Mouse (Mus musculus): ENCODE data around the gene Trim65.
A peak's percentile ranks its signal among the peaks of the same experiment; 100 is the strongest.
"Not testable (repeated sequence)": the region's sequence is repeated elsewhere in the genome, so short reads cannot be mapped to it uniquely, and the experiment has no call there.

Gene Trim65

DNA sequence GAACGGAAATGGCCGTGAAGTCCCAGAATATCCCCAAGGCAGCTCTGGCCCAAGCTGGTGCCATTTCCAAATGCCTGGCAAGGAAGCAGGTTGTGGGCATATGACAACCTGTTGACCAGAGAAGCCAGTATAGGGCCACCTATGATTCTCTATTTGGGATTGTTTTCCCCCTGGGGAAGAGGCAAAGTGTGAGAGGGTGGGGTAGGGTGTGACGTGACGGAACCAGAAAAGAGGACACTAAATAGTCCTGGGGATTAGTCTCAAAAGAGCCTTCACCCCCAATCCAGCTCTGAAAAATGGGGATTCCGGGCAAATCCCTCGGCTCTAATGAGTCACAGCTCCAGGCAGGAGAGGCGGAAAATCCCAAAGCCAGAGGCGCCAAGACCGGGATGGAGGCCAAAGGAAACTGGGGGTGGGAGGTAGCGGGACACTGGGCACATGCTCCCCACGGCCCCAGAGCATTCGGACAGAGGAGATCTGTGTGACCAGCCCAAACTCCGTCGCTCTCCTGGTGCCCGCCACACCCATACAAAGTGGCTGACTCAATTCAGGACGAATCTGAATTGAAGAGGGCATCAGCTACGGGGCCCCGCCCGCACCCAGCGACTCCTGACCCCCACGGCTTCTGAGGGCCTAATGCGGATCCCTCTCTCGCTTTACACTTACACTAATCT lies 22.3 kb downstream of the Trim65 start:
- peak; percentile 36 for DNase-seq (ENCODE audit: low spot score)

DNA sequence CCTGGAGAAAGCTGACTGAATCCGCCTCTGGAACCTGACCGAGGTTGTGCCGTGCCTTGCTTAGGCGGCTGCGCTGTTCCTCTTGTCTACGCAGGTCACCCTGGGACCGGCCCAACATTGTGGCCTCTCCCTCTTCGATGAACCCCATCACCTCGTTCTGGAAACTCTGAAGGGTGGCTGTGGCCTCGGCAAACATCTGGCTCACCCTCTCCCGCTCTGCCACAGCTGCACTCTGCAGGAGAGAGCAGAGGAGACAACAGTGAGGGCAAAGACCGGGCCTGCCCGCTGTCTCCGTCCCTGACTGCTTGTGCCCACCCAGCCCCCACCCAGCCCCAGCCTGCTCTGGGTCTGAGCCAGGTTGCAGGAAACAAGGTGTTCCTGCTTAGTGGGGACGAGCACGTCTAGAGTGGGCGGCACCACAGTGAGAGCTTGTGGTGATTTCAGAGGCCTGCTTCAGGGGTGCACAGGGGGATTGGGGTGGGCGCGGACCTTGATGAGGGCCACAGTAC lies 23.1 kb downstream of the Trim65 start:
- DNase-seq (ENCODE audit: low spot score) = no peak

DNA sequence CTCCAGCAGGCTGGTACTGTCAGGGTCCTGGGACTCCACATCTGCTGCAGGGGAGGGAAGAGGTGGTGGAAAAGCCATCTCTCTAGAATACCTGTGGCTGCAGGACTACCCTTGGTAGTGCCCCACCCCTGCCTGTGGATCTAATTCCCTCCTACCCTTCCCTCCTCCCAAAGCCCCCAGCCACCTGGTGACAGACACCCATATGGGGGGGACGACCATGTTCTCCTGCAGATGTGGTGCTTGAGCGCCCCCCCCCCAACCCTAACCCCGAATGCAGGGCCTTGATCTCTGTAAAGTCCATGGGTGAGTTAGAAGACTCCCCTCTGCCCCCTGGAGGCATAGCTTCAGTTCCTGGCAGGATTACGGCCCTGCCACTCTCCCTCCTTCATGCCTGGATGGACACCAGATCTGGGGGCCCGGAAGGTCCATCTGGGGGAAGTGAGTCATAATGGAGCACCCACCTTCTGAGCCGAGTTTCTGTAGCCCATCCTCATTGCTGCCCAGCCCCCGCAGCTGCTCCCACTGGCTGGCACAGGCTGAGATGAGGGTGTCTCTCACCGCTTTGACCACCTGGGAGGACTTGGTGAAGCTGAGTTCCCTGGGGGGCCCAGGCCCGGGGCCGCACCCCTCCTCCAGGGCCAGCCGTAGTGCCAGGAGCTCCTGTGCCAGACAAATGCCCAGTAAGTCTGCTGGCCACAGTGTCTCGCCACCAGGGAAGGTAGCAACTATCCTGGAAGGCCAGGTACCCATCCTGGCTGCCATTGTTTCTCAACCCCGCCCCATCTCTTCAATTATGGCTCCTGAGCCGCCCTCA lies 23.8 kb downstream of the Trim65 start:
- no peak for DNase-seq (ENCODE audit: low spot score)

DNA sequence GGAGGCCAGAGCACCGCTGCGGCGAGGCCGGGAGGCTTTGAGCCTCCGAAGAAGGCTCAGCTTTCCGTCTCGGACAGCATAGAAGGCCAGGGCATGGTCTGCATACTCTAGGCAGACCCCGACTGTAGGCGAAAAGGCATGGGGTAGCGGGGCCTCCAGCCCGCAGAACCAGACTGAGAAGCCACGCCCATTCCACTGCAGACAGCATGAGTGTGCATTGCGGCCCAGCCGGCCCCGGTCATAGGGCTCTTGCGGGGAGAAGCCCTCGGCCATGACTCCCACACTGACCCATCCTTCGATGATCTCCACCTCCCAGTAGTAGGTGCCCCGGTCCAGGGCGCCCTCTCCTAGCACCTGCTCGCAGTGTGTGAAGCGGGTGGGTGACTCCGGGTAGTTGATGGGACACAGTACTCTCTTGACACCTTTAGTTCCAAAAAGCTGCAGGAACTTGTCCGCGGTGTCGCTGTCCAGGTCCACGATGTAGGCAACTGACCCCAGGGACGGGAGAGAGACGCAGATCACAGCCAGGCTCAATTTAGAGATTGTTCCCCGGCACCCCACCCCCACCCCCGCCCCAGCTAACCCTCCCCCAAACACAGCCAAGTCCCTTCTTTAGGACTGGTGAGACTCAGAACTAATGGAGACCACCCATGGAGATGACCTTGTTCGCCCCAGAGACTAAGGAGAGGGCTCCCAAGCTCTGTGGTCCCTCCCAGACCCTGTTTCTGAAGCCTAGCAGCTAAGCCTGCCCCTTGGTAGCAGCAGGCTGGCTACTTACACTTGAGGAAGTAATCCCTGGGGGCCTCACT lies 24.6 kb downstream of the Trim65 start:
- no peak for DNase-seq (ENCODE audit: low spot score)

DNA sequence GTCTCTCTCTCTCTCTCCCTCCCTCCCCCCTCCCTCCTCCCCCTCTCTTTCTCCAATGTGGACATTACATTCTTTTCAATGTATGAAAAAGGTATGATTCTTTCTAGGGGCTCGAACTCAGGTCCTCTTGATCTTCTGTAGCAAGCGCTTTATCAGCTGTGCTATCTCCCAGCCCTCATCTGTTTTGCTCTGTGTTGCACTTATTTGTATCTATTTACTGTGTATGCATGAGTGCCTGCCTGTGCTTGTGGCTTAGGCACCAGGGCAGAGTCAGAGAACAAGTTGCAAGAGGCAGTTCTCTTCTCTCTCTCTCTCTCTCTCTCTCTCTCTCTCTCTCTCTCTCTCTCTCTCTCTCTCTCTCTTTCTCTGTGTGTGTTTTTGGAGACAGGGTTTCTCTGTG lies 25.9 kb downstream of the Trim65 start:
- DNase-seq (ENCODE audit: low spot score) = no peak

DNA sequence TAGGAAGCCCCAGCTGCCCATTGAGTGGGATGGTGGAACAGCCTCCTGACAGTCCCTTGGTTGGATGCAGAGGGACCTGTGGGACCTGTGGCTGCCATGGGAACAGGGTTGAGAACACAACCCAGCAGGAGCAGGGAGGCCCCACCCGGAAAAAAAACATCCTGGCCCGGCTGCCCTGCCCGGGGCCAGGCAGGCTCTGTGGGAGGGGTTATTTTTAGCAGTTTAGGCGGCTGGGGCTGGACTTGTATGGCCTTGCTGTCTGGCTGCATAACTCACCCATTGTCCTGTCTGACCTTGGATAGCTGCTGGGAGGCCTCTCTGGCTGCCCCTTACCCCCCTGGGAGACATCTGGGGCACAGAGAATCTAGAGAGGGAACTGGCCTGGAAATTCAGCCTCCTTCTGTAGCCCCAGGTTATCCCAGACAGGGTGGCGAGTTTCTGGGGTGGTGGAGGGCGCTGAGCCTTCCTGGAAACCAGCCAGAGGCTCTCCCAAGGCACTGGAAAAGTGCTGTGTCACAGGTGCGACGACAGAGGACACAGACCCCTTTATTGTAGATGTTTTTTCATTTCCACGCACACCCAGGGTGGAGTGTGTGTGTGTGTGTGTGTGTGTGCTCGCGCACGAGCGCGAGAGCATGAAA lies 26.8 kb downstream of the Trim65 start:
- DNase-seq (ENCODE audit: low spot score) = peak; percentile 86

DNA sequence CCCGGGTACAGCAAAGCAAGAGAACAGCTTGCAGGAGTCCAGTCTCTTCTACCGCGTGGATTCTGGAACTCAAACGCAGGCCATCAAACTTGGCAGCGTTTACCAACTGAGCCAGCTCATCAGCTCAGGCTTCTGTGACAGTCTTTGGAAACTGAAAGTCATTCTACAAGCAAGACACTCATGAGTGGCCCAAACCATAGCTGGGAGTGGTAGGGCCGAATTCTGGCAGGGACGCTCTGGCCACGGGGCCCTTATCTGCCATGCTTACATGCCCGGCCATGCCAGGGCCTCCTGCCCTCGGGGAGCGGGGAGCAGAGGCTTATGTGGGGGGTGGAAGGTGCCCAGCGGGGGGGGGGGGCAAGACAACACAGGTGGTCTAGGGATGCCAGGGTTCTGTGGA lies 27.4 kb downstream of the Trim65 start:
- DNase-seq (ENCODE audit: low spot score) = no peak

DNA sequence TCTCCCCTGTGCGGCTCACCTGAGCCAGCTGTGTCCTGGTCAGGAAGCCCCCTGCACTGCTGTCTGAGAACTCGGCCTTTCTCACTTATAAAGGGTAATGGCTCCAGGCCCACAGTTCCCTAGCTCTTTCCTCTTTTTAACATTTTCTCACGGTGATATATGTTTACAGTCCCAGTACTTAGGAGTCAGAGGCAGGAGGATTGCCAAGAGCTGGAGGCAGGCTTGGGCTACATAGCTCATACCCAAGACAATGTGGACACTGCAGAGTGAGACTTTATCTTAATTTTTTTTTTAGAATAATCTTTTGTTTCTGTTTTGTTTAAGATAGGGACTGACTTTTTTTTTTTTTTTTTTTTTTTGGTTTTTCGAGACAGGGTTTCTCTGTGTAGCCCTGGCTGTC lies 28.5 kb downstream of the Trim65 start:
- DNase-seq (ENCODE audit: low spot score) = no peak

DNA sequence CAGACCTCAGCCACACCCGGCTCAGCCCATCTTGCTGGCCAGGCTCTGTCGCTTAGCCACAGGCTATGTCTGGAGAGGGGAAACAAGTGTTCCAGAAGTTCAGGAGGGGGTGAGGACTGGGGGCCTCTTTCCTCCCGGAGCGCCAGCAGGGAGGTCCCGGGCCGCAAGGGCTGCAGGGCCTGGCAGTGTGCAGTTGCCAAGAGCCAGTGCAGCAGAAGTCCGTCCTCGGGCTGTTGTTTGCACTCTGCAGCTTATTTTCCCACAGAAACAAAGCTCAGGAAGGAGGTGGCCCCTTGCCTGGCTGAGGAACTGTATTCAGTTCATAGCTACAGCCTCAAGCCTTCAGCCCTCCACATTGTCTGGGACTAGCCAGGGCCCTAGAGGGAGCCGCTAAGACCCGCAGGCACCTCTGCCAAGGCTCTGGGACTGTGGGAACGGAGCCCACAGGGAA lies 29.0 kb downstream of the Trim65 start:
- DNase-seq (ENCODE audit: low spot score) = no peak

DNA sequence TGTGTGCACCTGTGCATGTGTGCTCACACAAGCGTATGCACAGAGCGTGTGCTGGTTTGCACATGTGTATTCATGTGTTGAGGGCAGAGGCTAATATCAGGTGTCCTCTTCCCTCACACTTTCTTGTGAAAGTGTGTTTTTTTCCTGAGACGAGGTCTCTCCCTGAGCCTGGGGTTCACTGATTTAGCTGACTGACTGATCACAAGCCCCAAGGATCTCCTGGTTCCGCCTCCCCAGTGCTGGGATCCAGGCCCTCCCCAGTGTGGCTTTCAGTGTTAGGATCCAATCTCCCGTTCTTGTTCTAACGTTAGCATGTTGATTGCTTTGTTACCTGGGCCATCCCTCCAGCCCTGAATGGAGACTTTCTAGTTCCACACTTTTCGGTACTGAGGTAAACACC lies 30.1 kb downstream of the Trim65 start:
- DNase-seq (ENCODE audit: low spot score) = no peak

DNA sequence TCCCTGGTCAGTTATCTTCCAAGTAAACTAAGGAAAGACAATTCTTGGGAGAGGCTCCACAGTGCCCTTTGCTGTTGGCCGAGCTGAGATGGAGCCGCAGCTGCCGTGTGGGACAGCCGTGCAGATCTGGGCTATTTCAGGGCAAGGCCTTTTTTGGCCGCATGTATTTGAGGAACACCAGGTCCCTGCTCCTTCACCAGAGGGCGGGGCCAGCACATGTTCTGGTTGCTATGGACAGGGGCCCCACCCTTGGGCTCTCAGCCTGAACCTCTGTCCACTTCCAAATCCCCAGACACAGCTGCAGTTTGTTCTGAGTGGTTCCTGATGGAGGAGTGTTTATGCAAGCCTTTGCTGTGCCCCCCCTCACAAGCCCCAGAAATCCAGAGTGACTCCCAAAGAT lies 30.5 kb downstream of the Trim65 start:
- DNase-seq (ENCODE audit: low spot score) = no peak

DNA sequence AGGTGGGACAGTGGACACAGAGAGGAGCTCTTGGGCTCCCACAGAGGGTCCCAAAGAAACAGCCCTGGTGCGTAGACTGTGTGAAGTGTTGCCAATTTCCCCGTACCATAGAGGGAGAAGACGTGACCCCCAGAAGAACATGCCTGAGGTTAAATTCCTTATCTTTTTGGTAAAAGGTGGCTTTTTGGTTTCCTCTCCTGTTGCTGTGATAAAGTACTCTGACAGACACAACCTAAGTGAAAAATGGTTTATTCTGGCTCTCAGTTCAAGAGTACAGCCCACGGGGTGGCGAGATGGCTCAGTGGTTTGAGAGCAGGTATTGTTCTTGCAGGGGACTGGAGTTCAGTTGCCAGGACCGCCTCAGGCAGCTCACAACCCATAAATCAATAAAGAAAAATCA lies 31.5 kb downstream of the Trim65 start:
- no peak for DNase-seq (ENCODE audit: low spot score)

DNA sequence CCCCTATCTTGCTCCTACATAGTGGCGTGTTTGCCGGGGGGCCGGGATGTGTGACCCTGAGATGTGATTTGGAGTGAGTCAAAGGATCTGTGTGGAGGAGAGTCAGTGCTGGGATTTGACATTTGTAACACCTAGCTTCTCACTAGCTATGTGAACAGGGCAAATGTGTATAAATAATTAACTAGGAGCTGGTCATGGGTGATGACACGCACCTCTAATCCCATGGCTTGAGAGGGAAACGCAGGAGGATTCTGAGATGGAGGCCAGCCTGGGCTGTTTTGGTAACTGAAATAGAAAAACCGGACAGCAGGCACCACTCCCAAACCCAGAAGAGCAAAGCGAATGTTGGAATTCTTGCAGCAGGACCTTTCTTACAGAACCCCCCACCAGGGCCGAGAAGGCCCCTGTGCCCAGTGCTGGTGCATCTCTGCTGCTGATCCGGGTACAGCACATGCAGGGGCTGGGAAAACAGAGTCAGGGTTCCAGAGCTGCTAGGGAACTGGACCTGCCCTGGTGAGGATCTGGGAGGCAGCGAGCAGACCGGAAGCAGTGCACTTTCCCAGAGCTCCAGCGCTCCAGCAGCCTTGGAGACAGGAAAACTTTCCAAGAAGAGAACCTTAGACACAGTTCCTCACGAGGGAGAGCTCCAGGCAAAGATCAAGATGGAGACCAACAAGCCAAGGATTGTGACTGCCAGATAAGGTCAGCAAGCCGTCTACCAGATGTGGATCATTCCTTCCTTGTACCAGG lies 32.0 kb downstream of the Trim65 start:
- DNase-seq (ENCODE audit: low spot score) = no peak

DNA sequence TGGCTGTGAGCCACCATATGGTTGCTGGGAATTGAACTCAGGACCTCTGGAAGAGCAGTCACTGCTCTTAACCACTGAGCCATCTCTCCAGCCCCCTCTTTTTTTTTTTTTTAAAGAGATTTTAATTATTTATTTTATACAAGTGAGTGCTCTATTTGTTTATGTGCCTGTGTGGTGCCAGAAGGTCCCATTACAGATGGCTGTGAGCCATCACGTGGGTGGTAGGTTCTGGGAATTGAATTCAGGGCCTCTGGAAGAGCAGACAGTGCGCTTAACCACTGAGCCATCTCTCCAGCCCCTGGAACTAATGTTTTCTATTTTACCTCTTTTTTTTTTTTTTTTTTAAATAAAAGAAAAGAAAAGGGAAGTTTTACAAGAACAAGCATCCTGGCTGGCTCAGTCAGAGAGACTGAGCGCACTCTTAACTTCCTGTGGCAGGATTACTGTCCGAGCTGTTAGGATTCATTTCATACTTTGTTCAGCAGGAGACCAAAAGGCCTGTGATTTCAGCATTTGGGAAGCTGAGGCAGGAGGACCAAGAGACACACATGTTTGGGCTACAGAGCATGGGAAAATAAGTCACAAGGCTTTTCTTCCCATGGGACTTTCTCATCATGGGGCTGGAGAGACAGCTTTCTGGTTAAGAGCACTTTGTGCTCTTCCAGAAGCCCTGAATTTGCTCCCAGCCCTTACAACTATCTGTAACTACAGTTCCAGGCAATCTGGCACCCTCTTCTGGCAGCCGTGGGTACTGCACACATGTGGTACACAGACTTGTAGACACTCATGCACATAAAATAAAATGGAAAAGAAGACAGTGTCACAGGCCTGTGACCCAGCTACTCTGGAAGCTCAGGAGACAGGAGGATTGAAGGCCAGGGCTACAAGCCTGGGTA lies 34.5 kb downstream of the Trim65 start:
- no peak for DNase-seq (ENCODE audit: low spot score)

DNA sequence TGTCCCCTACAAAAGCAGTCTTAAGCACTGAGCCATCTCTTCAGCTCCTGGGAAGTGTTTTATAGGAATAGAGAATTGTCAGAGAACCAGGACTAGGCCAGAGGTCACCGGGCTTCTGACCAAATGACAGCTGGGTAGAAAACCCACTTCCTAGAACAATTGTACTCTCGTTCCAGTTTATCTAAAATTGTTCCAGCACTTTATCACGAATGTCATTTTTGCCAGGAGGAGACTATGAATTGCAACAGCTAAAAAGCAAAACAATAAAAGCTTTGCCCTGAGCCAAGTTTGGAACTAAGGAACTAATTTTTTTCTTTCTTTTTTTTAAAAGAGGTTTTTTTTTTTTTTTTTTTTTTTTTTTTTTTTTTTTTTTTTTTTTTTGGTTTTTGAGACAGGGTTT lies 35.4 kb downstream of the Trim65 start:
- peak; percentile 70 for DNase-seq (ENCODE audit: low spot score)

DNA sequence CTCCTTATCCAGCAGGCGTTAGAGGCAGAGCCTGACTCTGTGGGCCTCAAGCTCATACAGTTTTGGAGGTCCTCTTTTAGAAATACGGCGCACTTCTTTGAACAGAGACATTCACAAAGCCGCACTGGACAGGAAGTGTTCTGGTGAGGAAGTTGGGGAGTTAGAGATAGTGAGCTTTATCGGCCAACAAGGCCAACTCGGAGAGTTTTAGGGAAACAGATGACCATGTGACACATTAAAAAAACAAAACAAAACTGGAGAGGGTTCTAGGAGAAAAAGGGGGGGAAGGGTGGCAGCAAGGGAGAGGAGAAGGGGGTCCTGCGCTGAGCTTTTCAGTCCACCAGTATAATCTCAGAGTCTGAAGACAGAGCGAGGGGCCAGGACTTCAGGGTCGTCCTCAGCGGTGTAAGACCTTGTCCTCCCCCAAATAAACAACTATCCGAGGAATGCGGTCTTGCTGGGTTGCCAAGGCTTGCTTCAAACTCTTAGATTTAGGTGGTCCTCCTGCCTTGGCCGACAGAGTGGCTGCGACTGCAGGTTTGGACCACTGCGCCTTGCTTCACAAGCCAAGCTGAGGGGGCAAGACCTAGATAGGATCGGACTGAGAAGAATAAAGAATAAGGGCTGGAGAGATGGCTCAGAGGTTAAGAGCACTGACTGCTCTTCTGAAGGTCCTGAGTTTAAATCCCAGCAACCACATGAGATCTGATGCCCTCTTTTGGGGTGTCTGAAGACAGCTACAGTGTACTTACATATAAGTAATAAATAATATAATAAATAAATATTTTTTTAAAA lies 37.0 kb downstream of the Trim65 start:
- peak; percentile 60 for DNase-seq (ENCODE audit: low spot score)

DNA sequence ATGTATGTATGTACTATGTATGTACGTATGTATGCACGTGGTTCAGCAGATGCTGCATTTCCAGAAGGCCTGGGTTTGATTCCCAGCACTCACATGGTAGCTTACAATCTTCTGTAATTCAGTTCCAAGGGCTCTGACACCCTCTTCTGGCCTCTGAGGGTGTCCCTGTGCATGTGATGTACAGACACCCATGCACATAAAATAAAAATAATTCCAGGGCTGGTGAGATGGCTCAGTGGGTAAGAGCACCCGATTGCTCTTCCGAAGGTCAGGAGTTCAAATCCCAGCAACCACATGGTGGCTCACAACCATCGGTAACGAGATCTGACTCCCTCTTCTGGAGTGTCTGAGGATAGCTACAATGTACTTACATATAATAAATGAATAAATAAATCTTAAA lies 38.0 kb downstream of the Trim65 start:
- DNase-seq (ENCODE audit: low spot score) = not testable (repeated sequence)

DNA sequence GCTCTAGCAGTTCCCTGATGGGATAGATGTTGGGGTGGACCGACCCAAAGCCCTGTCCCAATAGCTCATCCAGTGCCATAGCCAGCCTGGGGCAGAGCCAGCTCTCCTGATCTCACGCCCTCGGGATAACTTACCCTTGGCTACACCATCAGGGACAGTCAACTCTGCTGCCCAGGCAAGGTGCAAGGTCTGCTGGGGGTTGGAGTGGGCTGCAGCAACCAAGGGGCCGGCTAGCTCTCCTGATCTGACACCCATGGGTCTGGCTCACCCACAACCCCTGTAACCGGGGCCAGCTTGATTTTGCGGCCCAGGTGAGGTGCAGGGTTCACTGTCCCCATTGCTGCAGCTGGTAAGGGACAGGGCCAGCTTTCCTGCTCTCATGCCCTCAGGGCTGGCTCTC lies 39.3 kb downstream of the Trim65 start:
- no peak for DNase-seq (ENCODE audit: low spot score)

DNA sequence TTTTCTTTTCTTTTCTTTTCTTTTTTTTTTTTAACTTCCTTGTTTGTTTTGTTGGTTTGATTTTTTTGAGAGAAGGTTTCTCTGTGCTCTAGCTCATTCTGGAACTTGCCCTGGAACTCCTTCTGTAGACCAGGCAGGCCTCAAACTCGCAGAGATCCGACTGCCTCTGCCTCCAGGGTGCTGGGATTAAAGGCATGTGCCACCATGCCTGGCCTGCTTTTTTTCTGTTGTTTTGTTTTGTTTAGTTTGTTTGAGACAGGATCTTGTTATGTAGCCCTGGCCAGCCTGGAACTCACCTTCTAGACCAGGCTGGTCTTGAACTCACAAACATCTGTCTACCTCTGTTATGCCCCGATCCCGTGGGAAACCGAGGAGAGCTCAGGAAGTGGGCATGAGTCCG lies 41.4 kb downstream of the Trim65 start:
- no peak for DNase-seq (ENCODE audit: low spot score)
